Mouse (Mus musculus): Measurements from ENCODE around the gene Chil5.
"Not testable (repeated sequence)": the region's sequence is repeated elsewhere in the genome, so short reads cannot be mapped to it uniquely, and the experiment has no call there.

The Chil5 gene

DNA sequence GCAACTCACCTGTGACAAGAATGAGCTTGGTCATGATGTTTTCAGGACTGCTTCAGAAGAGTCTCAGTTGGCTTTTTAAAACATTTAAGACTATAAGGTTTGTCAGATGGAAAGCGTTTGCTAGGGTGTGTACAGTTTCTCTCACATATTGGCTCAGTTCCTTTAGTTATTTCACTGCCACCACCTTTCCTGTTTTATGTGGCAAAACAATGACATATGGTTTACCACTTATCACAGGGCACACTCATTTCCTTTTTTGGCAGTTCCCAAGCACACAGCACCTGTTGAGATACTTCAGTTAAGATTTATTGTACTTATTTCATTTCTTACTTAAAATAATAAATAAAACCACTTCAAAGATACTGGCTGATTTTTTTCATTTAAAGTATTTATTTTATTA, at the start of gene Chil5:
TSS of gene Chil5 (minus strand) at position 34 of the 400 bp plus-strand sequence.
- DNase-seq, result no peak

- DNase-seq, result no peak
Measured at GRCm38 (mm10) chr3:106074824-106075223, 42.2 kb upstream of the Chil5 start.

- no peak for DNase-seq
Measured at GRCm38 (mm10) chr3:106070994-106071393, 38.4 kb upstream of the Chil5 start.

- peak in 1 of 2 experiments; percentile 15 for DNase-seq
Measured at GRCm38 (mm10) chr3:106067707-106068106, 35.1 kb upstream of the Chil5 start.

DNA sequence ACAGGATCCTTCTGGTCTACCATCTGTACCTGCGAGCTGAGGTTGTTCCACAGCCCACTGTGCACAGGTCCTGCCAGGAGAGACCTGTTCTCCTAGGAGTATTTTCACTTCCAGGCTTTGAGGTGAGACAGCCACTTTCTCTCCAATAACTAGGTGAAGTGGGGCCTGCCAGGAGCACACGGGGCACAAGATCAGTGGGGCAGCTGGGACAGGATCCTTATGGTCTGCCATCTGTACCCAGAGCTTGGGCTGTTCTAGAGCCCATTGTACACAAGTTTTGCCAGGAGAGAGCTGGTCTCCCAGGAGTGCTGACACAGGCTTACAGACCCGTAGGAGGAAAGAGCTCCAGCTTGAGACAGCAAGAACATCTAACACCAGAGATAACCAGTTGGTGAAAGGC, 25.4 kb upstream of the Chil5 start:
- DNase-seq, result no peak

GRCm38 (mm10) chr3:106051896-106052295, 19.3 kb upstream of the Chil5 start:
- no peak for DNase-seq

GRCm38 (mm10) chr3:106040306-106040705, 7.7 kb upstream of the Chil5 start:
- no peak for DNase-seq

- no peak for DNase-seq
Measured at GRCm38 (mm10) chr3:106024135-106024534, 8.5 kb downstream of the Chil5 start.

DNA sequence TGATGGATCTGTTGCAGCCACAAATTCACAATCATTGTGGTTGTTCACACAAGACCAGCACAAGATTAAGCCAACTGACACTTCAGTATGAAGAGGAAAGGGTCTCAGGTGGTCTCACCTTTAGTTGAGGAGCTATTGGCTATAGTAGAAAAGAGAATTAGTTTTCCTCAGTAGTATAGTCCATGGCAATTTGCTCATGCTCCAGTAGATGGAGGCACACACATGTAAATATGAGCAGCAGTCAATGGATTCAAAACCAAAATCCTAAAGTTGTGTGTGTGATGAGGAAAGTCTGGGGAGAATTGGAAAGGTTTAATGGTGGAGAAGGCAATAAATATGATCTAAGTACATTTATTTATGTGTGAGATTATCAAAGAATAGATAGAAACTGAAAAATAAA, 10.8 kb downstream of the Chil5 start:
- DNase-seq, result no peak

GRCm38 (mm10) chr3:106014546-106014945, 18.1 kb downstream of the Chil5 start, which contains the start of gene Pifo:
TSS of gene Pifo (minus strand) at chr3:106014646.
- DNase-seq, result no peak

DNA sequence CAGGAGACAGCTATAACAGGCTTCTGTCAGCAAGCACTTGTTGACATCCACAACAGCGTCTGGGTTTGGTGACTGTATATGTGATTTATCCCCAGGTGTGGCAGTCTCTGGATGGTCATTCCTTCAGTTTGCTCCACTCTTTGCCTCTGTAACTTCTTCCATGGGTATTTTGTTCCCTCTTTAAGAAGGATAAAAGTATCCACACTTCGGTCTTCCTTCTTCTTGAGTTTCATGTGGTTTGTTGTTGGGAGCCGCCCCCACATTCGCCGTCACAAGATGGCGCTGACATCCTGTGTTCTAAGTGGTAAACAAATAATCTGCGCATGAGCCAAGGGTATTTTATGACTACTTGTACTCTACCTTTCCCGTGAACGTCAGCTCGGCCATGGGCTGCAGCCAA, 29.3 kb downstream of the Chil5 start:
- DNase-seq, result not testable (repeated sequence)

DNA sequence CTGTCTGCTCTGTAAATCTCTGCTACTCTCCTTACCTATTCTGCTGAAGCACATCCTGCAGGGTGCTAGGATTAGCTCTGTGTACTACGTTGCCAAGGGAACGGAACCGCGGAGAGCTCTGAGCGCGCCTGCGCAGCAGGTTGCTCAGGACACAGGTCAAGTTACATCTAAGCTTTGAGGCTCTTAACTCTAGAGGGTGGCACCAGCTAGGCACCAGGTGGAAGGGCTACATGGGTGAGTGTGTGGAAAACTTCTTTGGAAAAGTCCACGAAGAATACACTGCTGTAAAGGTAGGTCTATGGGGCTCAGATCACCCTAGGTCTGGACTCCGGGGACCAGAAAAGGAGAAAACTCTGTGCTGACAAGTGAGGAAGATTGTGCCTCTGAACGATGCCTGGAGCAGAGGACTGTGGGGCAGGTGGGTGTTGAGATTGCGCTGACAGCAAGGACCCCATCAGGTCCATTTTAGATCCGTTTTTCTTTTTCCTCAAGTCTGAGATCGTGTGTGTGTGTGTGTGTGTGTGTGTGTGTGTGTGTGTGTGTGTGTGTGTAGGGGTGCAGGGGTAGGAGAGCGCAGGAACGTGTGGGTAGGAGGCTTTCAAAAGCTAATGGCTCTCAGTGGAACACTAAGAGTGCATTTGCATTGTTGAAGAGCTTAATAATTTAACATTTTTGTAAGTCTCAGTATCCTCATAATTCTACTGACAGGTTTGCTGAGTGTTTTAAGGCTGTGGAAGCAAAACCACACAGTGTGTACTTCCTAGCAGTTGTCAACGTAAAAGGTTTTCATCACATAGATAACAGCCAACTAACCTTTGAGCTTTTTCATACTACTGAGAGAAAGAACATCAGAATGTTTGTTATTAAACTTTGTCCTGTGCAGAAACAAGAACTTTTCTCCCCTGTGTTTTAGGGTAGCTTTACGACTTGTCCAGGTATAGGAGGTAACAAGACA, 30.9 kb downstream of the Chil5 start:
- peak; percentile 30 to 60 for DNase-seq

GRCm38 (mm10) chr3:106000707-106001375, 31.8 kb downstream of the Chil5 start:
- DNase-seq, result no peak

- no peak for DNase-seq
Measured at GRCm38 (mm10) chr3:105994730-105995129, 37.9 kb downstream of the Chil5 start.

DNA sequence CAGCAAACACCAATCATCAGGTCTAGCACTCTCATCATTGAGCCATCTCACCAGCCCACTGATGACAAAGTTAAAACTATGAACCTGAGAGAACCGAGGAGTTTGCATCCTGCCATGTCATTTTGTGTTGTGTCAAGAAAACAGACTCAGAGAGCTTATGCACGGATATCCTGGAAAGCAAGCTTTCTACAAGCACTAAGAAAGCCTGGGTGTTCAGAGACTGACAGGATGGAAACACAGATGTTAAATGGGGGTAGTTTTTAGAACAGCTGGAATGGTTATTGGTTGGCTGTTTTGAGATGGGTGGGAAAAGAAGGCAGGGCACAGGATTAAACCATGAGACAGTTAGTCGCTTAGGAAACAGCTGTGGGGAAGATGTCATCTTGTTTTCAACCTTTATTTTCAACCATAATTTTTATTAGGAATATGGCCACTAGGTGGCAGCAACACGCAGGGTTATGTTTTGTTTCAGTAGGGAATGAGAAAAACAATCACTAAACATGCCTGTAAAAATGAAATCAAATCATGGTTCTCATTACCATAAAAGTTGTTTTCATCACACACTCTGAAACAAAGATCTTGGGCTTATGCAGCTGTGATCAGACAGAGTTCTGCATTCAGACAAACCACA, 40.8 kb downstream of the Chil5 start:
- DNase-seq, result peak in 1 of 2 experiments; percentile 55

DNA sequence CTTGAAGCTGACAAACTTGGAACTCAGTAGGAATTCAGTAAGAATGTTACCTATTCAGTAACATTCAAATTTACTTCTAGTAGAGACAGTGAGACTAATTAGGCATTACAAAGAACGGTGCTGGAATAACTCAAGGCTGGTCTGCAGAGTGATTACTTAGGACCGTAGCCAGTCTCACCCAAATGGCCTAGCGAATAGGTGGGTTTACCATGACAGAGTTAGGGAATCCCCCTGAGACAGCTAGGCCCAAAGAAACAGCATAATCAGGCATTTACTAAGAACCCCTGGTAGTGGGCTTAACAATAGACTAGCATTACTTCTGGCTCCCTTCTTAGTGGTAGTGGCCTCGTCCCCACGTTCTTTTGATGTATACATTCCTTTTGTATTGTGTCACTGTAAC, 43.0 kb downstream of the Chil5 start:
- DNase-seq, result not testable (repeated sequence)

DNA sequence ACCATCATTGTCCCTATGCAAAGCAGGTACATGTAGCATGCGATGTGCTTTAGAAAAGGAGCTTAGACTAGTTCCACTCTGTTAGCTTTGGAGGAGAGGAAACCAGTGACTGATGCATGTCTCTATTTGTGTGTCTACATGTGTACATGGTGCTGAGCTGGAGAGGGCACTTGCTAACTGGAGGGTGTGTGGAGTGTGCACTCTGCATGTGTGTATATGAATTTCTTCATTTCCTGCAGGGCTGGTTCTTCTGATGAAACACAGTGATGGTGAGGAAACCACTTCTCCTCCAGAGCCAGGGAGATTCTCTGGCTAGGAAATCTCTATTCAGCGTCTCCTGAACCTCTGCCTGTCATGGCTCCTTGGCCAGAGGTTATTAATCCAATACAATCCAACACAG, 58.4 kb downstream of the Chil5 start:
- DNase-seq, result peak in 1 of 2 experiments; percentile 33

- no peak for DNase-seq
Measured at GRCm38 (mm10) chr3:105973411-105973810, 59.2 kb downstream of the Chil5 start, which contains the start of gene Ovgp1. TSS of gene Ovgp1 (plus strand) at chr3:105973711.

GRCm38 (mm10) chr3:105971831-105972446, 60.7 kb downstream of the Chil5 start:
- DNase-seq, result no peak
